Mouse (Mus musculus): Measurements from ENCODE around the gene Lonrf2.

DNA sequence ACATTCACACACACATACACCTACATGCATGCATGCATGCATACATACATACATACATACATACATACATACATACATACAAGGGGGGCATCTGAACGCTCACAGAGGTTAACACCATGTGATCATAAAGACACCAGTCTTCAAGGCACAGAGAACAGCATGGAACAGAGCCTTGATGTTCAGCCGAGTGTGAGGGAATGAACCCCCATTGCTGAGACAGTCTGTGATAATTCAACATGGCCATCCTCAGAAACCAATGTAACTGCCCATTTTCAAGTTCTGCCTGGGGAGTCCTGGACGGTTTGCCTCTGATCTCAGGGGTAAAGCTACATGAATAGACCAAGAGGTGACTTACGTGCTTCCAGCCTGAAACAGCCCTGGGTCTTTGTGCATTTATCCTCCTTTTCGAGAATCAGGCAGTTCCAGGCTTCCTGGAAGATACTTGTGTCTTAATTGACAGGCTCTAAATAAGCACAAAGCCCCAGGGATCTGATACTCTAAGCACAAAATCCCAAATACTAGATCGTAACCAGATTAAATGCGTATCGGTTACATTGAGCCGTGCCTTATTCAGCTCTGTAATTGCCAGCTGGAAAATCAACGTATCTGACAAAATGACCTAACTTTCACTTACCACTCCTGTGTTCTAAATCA, 72.4 kb downstream of the Lonrf2 start:
- TF ChIP-seq CTCF (IDR thresholded peaks at IDR 0.05; ENCODE audit: low read depth, low read length) (no peak), POLR2A (IDR thresholded peaks at IDR 0.05; ENCODE audit: extremely low read depth, insufficient read depth, low read length) (no peak)
